Mouse (Mus musculus) stomach, embryonic 16.5 days (tissue): ENCODE measurements around the gene Tln2. TPM values are rescaled to one million over a fixed set of nuclear protein-coding genes. Genes with fewer than 3 reads are reported as not detected.

Experiments used
- ATAC-seq: fragments of 200-750 bp; cut with Nextera tagmentation; 2 replicates; pipeline ENCODE4 v1.8.0; 2017; ENCODE audit warnings: moderate number of reproducible peaks, moderate TSS enrichment; ENCODE audit not compliant: insufficient read depth, low FRiP score
- H3K27ac ChIP-seq: fragments of 300-500 bp; sonication (generic); 2 replicates; pipeline ENCODE4 v1.5.1; 2014; ENCODE audit warnings: low read length
- H3K27me3 ChIP-seq: fragments of 300-500 bp; sonication (generic); 2 replicates; pipeline ENCODE4 v1.6.1; 2014; ENCODE audit warnings: low read length, control low read depth, mixed read lengths; ENCODE audit not compliant: control insufficient read depth, insufficient read depth
- H3K36me3 ChIP-seq: fragments of 300-500 bp; sonication (generic); 2 replicates; pipeline ENCODE4 v1.6.1; 2014; ENCODE audit warnings: low read length; ENCODE audit not compliant: control insufficient read depth, insufficient read depth
- H3K4me1 ChIP-seq: fragments of 300-500 bp; sonication (generic); 2 replicates; pipeline ENCODE4 v1.6.1; 2014; ENCODE audit warnings: low read length, control low read depth, mixed read lengths; ENCODE audit not compliant: control insufficient read depth, insufficient read depth
- H3K4me2 ChIP-seq: fragments of 300-500 bp; sonication (generic); 2 replicates; pipeline ENCODE4 v1.6.1; 2014; ENCODE audit warnings: low read depth, low read length, mixed read lengths
- H3K4me3 ChIP-seq: fragments of 300-500 bp; sonication (generic); replicated peaks from 2 replicates; pipeline ENCODE4 v1.5.1; 2014; ENCODE audit warnings: mild to moderate bottlenecking, low read length
- H3K9ac ChIP-seq: fragments of 300-500 bp; sonication (generic); 2 replicates; pipeline ENCODE4 v1.6.1; 2014; ENCODE audit warnings: low read length
- H3K9me3 ChIP-seq: fragments of 300-500 bp; sonication (generic); replicated peaks from 2 replicates; pipeline ENCODE4 v1.6.1; 2016; ENCODE audit warnings: low read length, control low read depth; ENCODE audit not compliant: control insufficient read depth
- WGBS: fragments of 180-500 bp; shearing (Covaris S2); extraction: QIAGEN DNeasy Blood & Tissue Kit; methylation state at CpG from one replicate; pipeline ENCODE4 v1.1.7; 2014; 5-methylcytosine and 5-hydroxymethylcytosine counted together
- polyA plus RNA-seq: library from polyadenylated mRNA; unstranded; fragments of >200 nt; fragmentation: Nextera tagmentation; extraction: Ambion mirVana; gene quantifications from 2 replicates; pipeline ENCODE4 v1.2.1, GENCODE M21; 2015

Gene Tln2
- polyA plus RNA-seq, 1 experiment from 2014 or later, result 25.4 TPM

GRCm38 (mm10) chr9:67463440-67464122 is 95.9 kb downstream of the Tln2 start:
- H3K27ac ChIP-seq, result no peak overlapping the region
- no peaks in the 10 kb centered on the region for H3K4me1 ChIP-seq
- no peak overlapping the region for H3K4me3 ChIP-seq
- no peaks in the 10 kb centered on the region for H3K27me3 ChIP-seq
- H3K4me2 ChIP-seq, result no peak overlapping the region
- 46% methylated on average over 11 of the region's 11 CpGs for WGBS
- H3K9ac ChIP-seq, result no peak overlapping the region
- no peaks in the 10 kb centered on the region for H3K9me3 ChIP-seq
- H3K36me3 ChIP-seq, result no peaks in the 10 kb centered on the region
- no peak for ATAC-seq

- no peaks in the 10 kb centered on the region for H3K27me3 ChIP-seq
- no peaks in the 10 kb centered on the region for H3K36me3 ChIP-seq
- no peak overlapping the region for H3K9ac ChIP-seq
- ATAC-seq, result no peak
- no peak overlapping the region for H3K4me3 ChIP-seq
- H3K27ac ChIP-seq, result no peak overlapping the region
- H3K9me3 ChIP-seq, result no peaks in the 10 kb centered on the region
- H3K4me1 ChIP-seq, result no peaks in the 10 kb centered on the region
- H3K4me2 ChIP-seq, result no peak overlapping the region
- WGBS, result 29% methylated on average over 1 of the region's 2 CpGs
These were observed 118.0 kb downstream of the Tln2 start for GRCm38 (mm10) chr9:67441484-67441883.

GRCm38 (mm10) chr9:67437511-67437910 is 122.0 kb downstream of the Tln2 start:
- Histone ChIP-seq H3K4me1 (peaks cover 9% of the 10 kb centered on the region; the same call in 1 of the 2 replicates), H3K4me2 (no peak overlapping the region), H3K9ac (no peak overlapping the region), H3K4me3 (no peak overlapping the region), H3K36me3 (no peaks in the 10 kb centered on the region), H3K9me3 (no peaks in the 10 kb centered on the region), H3K27ac (no peak overlapping the region), H3K27me3 (no peaks in the 10 kb centered on the region)
- no peak for ATAC-seq
- WGBS, result 90% methylated on average over 1 of the region's 1 CpGs

GRCm38 (mm10) chr9:67435333-67436154 is 124.0 kb downstream of the Tln2 start:
- H3K4me1 ChIP-seq, result peaks cover 9% of the 10 kb centered on the region; the same call in 1 of the 2 replicates
- H3K4me2 ChIP-seq, result no peak overlapping the region
- peak overlapping the region; percentile 11; the same call in 1 of the 2 replicates for H3K27ac ChIP-seq
- WGBS, result 43% methylated on average over 10 of the region's 10 CpGs
- H3K36me3 ChIP-seq, result no peaks in the 10 kb centered on the region
- no peak overlapping the region for H3K4me3 ChIP-seq
- no peaks in the 10 kb centered on the region for H3K9me3 ChIP-seq
- H3K9ac ChIP-seq, result no peak overlapping the region
- H3K27me3 ChIP-seq, result no peaks in the 10 kb centered on the region
- ATAC-seq, result peak; percentile 37; the same call in 1 of the 2 replicates

GRCm38 (mm10) chr9:67429199-67429892 is 130.2 kb downstream of the Tln2 start:
- H3K4me2 ChIP-seq, result no peak overlapping the region
- H3K27ac ChIP-seq, result no peak overlapping the region
- WGBS, result 48% methylated on average over 12 of the region's 12 CpGs
- H3K4me1 ChIP-seq, result peaks cover 12% of the 10 kb centered on the region
- ATAC-seq, result no peak
- H3K9ac ChIP-seq, result no peak overlapping the region
- H3K4me3 ChIP-seq, result no peak overlapping the region
- no peaks in the 10 kb centered on the region for H3K27me3 ChIP-seq
- H3K9me3 ChIP-seq, result no peaks in the 10 kb centered on the region
- H3K36me3 ChIP-seq, result no peaks in the 10 kb centered on the region

GRCm38 (mm10) chr9:67428306-67429047 is 131.0 kb downstream of the Tln2 start:
- H3K9ac ChIP-seq, result no peak overlapping the region
- no peaks in the 10 kb centered on the region for H3K27me3 ChIP-seq
- H3K4me2 ChIP-seq, result no peak overlapping the region
- 86% methylated on average over 15 of the region's 15 CpGs for WGBS
- no peak for ATAC-seq
- no peak overlapping the region for H3K27ac ChIP-seq
- H3K9me3 ChIP-seq, result no peaks in the 10 kb centered on the region
- H3K4me3 ChIP-seq, result no peak overlapping the region
- H3K36me3 ChIP-seq, result no peaks in the 10 kb centered on the region
- peaks cover 12% of the 10 kb centered on the region for H3K4me1 ChIP-seq

GRCm38 (mm10) chr9:67426304-67426703 is 133.2 kb downstream of the Tln2 start:
- Histone ChIP-seq H3K9ac (no peak overlapping the region), H3K36me3 (no peaks in the 10 kb centered on the region), H3K27me3 (no peaks in the 10 kb centered on the region), H3K4me2 (no peak overlapping the region), H3K4me1 (peaks cover 12% of the 10 kb centered on the region), H3K4me3 (no peak overlapping the region), H3K9me3 (no peaks in the 10 kb centered on the region), H3K27ac (no peak overlapping the region)
- ATAC-seq, result peak; percentile 68; the same call in 1 of the 2 replicates
- 39% methylated on average over 3 of the region's 3 CpGs for WGBS

- H3K36me3 ChIP-seq, result no peaks in the 10 kb centered on the region
- H3K4me2 ChIP-seq, result no peak overlapping the region
- no peak overlapping the region for H3K4me3 ChIP-seq
- no peak overlapping the region for H3K27ac ChIP-seq
- ATAC-seq, result no peak
- no peaks in the 10 kb centered on the region for H3K9me3 ChIP-seq
- no peak overlapping the region for H3K9ac ChIP-seq
- 58% methylated on average over 7 of the region's 7 CpGs for WGBS
- no peaks in the 10 kb centered on the region for H3K27me3 ChIP-seq
- H3K4me1 ChIP-seq, result peaks cover 6% of the 10 kb centered on the region
These were observed 135.4 kb downstream of the Tln2 start for GRCm38 (mm10) chr9:67424110-67424509.
